Mouse (Mus musculus) E14TG2a.4 (cell line): ENCODE results near the gene Hist1h2ae.

Experiments used
- CTCF ChIP-seq: conservative IDR thresholded peaks from 2 replicates; pipeline ENCODE4 v1.5.1; 2014; ENCODE audit warnings: low read length
- NANOG ChIP-seq: IDR thresholded peaks from 2 replicates; pipeline ENCODE4 v1.6.1; 2014; ENCODE audit warnings: borderline replicate concordance, low read length, mixed read lengths
- POU5F1 ChIP-seq: IDR thresholded peaks from 2 replicates; pipeline ENCODE4 v1.6.1; 2014; ENCODE audit warnings: low read length, borderline replicate concordance

DNA sequence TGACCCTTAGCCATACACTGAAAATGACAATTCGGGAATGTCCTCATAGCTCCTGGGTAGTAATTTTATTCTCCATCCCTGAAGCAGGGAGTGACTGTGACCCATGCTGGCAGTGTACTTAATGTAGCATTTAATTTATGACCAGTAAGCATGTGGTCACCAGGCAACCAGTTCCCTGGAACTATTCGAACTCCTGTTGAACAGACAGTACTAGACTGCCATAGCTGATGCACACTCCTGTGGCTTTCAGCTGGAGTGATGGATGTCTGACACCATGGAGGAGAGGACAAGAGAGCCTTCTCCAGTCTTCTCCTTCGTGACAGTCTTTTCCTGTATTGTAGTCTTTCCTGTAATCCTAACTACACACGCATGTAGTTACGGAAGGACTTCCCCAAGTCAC lies 42.0 kb downstream of the Hist1h2ae start:
- TF ChIP-seq CTCF (no peak), POU5F1 (no peak), NANOG (no peak)
